Mouse (Mus musculus) liver, adult 2 months (tissue): Measurements from ENCODE around the gene Fbxl17.

ENCODE experiments used
- CTCF ChIP-seq: fragments of 200-500 bp; IDR thresholded peaks from 2 replicates; pipeline ENCODE4 v1.5.1; 2011; ENCODE audit warnings: low read depth, low read length, control low read depth
- POLR2A ChIP-seq: fragments of 200-500 bp; IDR thresholded peaks from 2 replicates; pipeline ENCODE4 v1.6.1; 2011; ENCODE audit warnings: low read length, control low read depth; ENCODE audit not compliant: insufficient read depth; ENCODE audit errors: extremely low read depth

DNA sequence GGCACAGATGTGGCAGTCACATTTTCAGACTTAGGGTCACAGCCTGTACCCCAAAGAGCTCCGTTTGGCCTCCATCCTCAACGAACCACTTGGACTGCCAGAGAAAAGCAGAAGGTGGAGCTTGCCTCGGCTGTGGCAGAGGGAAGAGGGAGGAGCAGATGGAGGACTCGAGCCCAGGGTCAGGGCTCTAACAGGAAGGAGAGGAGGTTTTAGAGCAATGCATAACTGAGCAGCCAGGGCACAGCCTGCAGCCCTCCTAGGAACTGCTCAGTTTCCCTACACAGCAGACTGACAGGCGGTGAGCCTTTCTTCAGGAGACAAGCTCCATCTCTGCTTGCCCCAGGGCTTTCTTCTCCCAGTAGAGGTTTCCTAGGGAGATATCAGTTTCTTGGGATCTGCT, 178.5 kb downstream of the Fbxl17 start:
- TF ChIP-seq POLR2A (no peak), CTCF (no peak)
